Mouse (Mus musculus) spleen, adult 10 weeks (tissue): ENCODE results near the gene Ywhag. TPM values are rescaled to one million over a fixed set of nuclear protein-coding genes. Genes with fewer than 3 reads are reported as not detected.

ENCODE experiments used
- polyA plus RNA-seq: library from polyadenylated mRNA; stranded (reverse); fragments of 350-450 nt; fragmentation: Illumina TruSeq; extraction: RNeasy Lipid Tissue Mini Kit (QIAGEN cat#74804); gene quantifications from one replicate; pipeline ENCODE4 v1.2.3, GENCODE M21; 2015; ENCODE audit warnings: low replicate concordance; ENCODE audit not compliant: insufficient read depth

Gene Ywhag
- polyA plus RNA-seq = 66.9 TPM

DNA sequence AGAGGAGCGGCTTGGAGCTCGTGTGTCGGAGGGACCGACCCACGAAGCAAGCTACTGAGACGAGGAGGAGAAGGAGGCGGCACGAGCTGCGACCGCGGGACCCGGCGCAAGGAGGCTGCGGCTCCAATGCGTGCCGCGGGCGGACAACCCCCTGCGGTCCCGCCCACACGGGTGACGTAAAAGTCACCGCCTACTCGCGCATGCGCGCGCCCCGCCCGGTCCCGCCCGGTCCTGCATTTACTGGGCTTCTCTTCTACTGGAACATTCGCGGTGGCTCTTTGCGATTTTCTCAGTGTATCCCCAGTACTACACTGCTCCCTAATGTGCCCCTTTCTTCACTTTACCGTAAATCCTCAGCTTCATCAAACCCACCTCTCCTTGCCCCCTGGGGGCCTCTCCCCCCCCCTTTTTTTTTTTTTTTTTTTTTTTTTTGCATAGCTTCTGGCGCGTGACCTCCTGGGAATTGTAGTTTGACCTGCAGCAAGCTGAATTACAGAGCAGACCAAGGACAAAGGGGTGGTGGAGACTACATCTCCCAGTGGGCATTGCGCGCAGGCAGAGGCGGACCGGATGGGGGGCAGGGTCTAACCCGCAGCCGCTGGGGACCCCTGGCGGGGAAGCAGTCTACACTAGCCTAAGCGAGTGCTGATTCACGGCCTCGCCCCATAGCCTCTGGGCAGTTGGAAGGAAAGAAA is at the start of gene Ywhag:
Gene Ywhag (minus strand): TSS at position 136 of the 695 bp plus-strand sequence.

GRCm38 (mm10) chr5:135979904-135980303 is 45.5 kb upstream of the Ywhag start, which contains the start of gene Zp3:
Zp3 (plus strand) TSS chr5:135980099.

GRCm38 (mm10) chr5:135974365-135974764 is 39.9 kb upstream of the Ywhag start, which contains the start of gene Ssc4d:
Ssc4d (minus strand) TSS chr5:135974531.

GRCm38 (mm10) chr5:135887675-135888102 is 46.7 kb downstream of the Ywhag start, which contains the start of gene Hspb1:
Hspb1 (plus strand) TSS chr5:135887919.

Other genes with a start within 250 kb of the Ywhag start
- 8.9 TPM for gene Tmem120a, start 190.2 kb downstream of the Ywhag start, polyA plus RNA-seq
- gene Styxl1, start 156.2 kb downstream of the Ywhag start, polyA plus RNA-seq = 0.43 TPM
- gene Mdh2, start 156.1 kb downstream of the Ywhag start, polyA plus RNA-seq = 139 TPM
- gene Srrm3, start 127.7 kb downstream of the Ywhag start, polyA plus RNA-seq = not detected
- gene Hspb1, start 46.7 kb downstream of the Ywhag start, polyA plus RNA-seq = 4.7 TPM
- 1.8 TPM for gene Ssc4d, start 39.9 kb upstream of the Ywhag start, polyA plus RNA-seq
- gene Zp3, start 45.5 kb upstream of the Ywhag start, polyA plus RNA-seq = not detected
- 8.0 TPM for gene Dtx2, start 60.2 kb upstream of the Ywhag start, polyA plus RNA-seq
- gene Upk3b, start 103.9 kb upstream of the Ywhag start, polyA plus RNA-seq = 2.3 TPM
- gene Upk3bl, start 119.9 kb upstream of the Ywhag start, polyA plus RNA-seq = not detected
- gene Rasa4, start 149.3 kb upstream of the Ywhag start, polyA plus RNA-seq = 30.2 TPM
- gene Polr2j, start 182.0 kb upstream of the Ywhag start, polyA plus RNA-seq = 43.7 TPM
- gene Lrwd1, start 201.5 kb upstream of the Ywhag start, polyA plus RNA-seq = 14.6 TPM
- 8.5 TPM for gene Alkbh4, start 201.5 kb upstream of the Ywhag start, polyA plus RNA-seq
- 51.7 TPM for gene Orai2, start 236.1 kb upstream of the Ywhag start, polyA plus RNA-seq